Mouse (Mus musculus): ENCODE data around the gene Unc79. TPM values are rescaled to one million over a fixed set of nuclear protein-coding genes. Genes with fewer than 3 reads are reported as not detected.

Unc79 gene
- total RNA-seq, 2 experiments from 2014 or later = 0.05 TPM; not detected in 1

DNA sequence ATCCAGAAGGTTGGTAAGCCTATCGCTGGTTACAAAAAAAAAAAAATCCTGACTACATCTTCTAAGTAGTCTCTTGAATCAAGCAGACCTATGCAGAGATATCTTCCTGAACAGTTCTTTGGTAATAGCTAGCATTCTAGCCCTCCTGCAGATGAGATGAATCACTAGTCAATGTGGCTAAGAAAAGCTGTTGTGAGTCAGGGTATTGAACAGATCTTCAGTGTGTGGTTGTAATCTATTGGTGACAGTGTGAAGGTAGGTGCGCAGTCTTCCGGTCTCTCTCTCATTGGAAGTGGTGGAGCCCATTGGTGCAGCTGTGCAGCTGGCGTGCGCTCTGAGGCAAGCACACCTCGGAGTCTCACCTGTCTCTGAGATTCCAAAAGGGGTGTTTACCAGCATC is 180.3 kb downstream of the Unc79 start:
- DNase-seq = no peak

DNA sequence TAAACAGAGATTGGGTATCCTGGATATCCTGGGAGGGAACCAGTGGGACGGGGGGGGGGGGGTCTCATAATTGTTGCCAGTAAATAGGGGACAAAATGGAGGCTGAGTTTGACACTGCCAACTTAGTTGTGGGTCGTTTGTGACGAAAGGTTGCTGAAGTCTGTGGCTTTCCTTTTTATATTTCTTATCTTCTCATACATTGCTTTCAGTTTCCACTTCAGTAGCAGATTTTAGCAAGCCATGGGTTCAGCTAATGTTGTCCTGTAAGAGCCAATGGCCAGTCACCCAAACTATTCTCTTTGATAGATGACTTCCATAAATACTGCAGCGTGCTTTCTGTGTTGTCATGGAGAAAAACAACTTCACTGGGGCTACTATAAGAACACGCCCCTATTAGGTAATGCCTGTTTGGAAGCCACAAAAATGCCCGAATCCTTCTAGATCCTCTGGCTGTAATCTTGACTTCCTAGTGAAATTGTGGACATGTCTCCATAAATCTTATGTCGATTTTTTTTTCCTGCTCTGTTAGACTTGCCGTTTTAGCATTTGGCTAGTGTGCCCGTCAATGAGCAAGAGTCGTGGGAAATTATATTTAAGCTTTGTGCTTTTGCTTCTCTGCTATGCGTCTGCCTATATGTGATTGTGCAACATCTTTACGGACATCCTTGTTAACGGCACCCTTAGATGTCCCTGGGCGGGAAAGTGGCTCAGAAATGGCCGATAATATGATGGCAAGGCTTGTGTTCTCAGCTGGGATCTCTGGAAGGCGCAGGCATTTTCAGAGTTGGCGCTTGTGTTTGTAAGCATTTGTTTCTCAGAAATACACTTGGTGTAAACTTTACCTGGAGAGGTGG is 181.0 kb downstream of the Unc79 start:
- DNase-seq = peak in 1 of 2 experiments; percentile 2

DNA sequence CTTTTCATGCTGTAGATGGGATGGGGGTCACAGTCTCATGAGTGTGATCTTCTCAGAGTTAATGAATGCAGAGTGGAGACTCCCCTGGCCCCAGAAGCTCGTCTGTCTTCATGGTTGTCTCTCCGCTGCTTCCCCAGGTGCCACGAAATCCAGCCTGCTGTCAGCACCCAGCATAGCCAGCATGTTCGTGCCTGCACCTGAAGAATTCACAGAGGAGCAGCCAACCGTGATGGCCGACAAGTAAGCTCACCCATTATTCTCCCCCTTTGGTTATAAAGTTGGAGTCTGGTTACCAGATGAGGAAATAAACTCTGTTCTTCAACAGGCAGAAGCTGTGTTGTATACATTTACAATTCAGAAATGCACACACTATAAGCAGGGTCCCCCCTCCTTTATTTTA is 182.8 kb downstream of the Unc79 start:
- no peak for DNase-seq

DNA sequence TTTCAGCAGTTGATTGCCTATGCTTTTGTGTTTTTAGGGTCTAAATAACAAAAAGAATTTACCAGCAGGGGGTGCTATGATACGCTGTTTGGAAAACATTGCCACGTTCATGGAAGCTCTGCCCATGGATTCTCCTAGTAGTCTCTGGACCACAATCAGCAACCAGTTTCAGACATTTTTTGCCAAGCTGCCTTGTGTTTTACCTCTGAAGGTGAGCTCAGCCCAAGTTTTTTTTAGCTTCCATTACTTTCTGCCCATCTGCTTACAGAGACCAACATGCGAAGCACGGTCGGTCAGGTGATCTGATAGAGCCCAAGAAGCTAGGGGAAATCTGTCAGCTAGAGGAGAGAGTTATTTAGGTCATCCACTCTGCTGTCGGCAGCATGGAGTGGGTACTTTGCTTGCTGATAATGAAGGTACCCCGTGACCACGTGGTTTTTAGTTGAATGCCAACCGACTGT is 193.9 kb downstream of the Unc79 start:
- DNase-seq = peak; percentile 30 to 80

DNA sequence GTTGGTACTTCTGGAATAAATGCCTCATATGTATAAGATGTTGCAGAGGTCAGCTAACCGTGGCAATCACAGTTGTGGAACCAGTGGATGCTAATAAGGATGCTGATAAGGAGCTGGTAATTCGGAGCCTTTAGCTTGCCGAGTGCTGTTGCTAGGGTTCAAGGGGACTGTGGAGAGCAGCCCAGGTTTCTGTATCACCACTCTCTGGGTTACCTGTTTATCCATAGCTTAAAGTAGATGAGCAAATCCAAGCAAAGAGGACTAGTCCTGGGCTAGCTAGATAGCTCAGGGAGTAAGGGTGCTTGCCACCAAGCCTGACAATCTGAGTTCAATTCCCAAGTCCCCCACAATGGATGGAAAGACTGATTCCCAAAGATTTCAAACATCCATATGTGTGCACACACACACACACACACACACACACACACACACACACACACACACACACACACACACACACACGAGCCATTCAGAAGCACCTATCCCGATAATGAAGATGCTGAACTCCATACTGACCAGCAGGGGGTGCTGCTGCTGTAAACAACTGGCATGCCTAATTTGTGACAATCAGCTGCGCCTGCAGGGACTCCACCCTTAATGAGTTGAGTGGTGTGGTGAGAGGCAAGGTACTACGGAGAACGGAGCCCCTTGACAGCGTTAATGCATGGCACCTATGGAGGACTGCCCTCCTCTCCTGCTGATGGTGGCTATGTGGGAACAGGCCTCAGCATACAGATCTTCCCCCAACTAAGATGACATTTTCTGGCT is 195.3 kb downstream of the Unc79 start:
- peak; percentile 37 to 70 for DNase-seq

DNA sequence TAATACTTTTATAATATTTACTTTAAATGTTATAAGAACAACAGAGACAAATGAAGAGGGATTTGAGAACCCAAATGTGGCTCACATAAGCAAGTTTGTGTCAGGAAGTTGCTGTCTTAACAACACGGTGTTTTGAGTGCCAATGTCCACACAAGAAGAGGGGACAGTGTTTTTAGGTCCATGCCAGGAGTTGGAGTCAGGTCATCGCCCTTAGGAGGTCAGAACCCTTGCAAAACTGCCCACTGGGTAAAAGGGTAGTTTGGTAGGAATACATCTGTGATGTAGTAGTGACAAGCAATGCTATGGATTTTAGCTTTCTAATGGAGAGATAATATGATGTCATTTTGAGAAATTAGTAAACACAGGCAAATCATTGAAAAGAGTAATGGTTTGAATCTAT is 201.6 kb downstream of the Unc79 start:
- no peak for DNase-seq

DNA sequence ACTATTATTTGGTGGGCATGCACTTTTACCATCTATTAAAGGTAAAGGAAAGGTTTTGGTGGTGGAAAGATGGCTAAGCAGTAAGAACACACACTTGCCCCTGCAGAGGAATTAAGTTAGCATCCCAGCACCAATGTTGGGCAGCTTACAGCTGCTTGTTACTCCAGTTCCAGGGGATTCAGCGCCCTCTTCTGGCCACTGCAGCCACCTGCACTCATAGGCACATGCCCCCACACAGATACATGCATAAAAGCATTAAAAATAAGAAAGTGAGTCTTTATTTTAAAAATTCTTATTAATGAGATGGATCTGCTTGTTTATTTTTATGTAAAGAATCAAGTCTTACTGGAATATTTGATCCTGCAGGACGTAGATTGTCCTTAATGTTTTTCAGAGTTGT is 206.3 kb downstream of the Unc79 start:
- DNase-seq = no peak

DNA sequence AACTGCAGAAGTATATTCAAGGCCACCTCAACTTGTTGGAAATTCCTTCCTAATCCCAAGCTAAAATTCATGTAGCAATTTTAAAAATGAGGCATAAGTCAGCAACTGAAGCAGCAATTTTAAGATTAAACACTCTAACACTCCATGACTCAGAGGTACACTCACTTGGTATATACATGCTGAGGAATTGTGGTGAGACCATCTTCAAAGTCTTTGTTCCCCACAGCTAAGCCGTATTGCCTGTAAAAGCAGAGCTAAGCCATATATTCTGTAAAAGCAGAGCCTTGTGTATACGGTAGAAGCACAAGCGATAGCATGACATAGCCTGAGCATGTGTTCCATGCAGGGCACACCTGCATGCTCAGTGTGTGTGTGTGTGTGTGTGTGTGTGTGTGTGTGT is 206.7 kb downstream of the Unc79 start:
- DNase-seq = no peak

DNA sequence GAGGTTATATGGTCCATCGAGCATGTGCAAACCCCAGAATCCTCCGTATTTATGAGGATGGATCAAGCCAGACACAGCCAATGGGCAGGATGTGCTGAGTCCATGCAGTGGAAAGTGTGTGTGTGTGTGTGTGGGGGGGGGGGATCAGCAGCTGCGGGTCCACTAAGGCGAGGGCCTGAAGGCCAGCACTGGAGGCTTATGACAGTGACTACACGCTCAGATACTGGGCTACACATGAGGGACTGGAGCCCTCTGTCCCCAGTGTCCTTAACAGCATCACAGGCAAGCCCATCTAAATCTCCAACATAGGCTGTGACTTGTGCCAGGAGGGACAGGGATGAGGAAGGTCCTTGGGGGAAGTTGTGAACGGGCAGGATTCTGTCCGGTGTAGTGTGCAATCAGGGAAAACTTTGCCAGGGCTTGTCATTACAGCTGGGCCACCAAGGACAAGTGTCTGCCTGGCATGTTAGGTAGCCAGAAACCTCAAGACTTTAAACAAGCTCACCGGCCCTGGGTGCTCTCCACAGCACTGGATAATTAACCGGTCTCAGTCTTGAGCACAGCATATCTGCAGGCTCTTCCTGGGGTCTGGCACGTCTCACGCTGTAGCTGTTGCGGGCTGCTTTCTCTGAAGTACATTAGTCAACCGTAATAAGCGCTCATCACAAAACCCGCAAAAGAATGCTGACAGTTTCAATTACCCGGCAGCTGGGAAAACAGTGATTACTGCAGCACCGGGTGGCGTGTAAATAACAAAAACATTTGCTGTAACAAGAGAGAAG is 208.7 kb downstream of the Unc79 start:
- DNase-seq = no peak

DNA sequence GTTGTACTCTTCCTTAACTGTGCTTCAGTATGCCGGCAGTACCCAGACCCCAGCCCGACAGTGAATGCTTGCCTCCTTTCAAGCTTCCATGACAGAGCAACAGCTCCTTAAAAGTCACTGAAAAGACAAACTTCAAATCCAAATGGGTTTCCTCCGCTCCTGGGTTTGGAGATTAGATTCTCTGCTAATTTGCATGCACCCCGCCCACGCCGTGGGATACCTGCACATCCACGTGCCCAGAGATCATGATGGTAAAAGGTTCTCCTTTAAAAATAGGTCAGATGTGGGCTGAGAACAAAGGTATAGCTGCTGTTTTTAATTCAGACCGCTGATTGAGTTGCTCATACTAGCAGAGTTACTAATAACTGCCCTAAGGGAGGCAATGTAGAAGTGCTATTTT is 210.4 kb downstream of the Unc79 start:
- no peak for DNase-seq

DNA sequence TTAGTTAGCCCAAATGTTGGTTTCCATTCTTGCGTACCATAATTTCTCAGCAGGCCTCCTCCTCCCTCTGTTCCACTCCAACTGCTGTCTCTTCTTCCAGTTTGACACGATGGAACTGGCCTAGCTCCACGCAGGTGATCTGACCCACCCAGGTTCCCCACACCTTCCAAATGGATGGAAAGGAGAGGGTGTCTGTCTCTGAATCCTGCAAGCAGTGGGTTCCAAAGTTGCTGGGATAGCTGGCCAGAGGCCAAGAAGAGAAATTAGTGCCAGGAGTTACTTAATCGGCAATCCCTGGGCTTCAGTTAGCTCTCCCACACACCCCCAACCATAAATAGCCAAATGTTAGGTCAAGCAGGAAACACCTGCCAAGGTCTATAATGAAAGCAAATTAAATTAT is 212.1 kb downstream of the Unc79 start:
- no peak for DNase-seq

DNA sequence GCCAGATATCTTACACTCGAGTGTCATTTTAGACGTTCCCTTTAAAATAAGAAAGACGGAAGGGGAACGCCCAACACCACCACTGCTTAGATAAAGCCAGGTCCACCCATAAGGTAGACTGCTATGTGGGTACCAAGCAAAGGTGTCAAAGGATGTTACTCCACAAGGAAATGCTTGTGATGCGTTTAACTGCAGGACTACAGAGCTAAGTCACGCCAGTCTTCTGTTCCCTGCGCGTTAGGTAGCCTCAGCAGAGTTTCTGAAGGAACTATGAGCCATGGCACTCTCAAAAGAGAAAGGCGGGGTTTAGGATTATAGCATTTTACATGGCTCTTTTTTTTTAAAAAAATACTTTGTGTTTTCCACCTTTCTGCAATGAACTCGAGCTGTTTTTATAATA is 214.9 kb downstream of the Unc79 start:
- no peak for DNase-seq

DNA sequence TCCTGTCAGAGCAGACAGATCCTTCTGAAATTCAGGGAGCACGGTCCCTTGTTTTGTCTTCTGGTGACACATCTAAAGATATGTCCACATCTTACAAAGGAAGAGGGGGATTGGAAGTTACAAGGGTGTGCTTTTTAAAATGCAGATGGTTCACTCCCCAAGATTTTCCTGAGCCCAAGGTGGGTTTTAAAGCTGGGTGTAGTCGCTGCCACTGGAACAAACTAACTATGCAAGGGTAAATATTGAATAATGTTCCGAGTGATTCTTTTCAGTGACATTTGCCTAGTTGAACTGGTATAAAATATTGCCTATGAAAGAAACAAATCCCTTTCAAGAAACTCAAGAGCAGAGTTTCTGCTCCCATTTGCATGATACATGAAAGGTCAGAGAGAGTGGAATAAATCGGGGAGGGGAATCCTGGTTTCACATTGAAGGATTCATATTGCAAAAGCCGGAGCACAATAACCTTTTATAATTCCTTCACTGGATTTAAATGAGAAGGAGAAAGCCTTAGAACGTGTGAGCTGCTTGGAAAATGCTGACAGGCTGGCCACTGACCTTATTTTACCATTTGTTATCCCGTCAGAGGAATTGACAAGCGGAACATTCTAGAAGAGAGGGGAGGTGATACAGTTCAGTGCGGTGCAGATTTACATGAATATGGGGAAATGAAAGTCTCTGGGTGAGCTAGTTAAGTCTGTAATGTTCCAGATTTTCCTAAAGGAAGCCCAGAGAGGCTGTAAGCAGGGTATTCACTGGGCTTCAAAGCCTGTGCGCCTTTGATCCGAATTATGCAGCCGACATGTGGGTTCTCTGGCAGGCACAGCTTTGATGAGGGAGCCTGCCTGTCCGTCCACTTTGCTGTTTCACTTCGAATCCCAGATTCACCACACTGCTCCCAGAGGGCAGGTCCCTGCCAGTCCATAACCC is 215.7 kb downstream of the Unc79 start:
- DNase-seq = peak in 1 of 2 experiments; percentile 4

DNA sequence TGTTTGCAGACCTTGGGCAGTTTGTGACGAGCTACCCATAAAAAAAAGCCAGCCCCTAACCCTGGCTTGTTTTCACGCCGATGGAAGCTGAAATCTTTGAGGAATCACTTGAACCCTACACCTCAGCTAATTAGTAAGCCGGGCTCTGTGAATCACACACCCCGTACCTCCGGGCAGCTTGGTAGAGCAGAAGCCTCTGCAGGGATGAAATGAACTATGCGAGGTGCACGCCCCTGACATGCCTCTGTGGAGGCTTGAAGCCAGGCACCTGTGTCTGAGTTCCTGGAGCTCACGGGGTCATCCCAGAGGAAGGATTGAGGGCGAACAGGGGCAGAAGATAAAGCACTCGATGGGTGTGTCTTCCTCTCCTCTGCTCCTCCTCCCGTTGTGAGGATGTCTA is 220.2 kb downstream of the Unc79 start:
- no peak for DNase-seq

DNA sequence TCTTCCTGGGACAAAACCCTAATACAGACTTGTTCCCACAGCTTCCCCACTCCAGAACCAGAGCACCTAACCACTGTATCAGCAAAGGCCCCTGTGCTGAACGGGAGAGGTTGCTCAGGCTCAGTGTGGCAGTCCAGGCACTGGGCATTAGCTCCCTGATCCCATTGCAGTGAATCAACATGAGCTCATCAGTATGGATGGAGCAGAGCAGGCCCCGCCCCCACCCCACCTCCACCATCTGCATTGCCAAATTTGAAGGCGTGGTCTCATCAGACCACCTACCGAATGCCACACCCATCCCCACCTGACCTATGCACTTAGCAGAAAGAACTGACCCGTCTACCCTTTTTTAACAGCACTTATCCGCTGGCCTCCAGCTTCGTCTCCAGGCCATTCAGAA is 234.4 kb downstream of the Unc79 start:
- no peak for DNase-seq

DNA sequence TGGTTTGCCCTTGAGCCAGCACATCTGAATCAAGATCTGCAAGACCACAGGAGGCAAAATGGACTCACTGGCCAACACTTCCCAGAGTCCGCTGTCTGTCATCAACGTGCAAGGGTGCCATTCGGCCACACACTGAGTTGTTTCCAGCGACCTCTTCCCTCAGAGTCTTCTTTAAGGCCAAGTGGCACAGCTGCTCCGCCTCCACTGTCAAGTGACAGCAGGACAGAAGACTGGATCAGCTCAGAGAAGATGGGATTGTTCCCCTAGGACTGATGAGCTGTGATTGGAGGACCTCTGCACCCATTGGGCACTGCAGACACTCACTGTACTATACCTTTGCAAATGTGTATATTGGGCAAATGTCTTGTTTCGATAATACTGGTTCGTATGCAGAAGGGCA is 238.4 kb downstream of the Unc79 start:
- no peak for DNase-seq

DNA sequence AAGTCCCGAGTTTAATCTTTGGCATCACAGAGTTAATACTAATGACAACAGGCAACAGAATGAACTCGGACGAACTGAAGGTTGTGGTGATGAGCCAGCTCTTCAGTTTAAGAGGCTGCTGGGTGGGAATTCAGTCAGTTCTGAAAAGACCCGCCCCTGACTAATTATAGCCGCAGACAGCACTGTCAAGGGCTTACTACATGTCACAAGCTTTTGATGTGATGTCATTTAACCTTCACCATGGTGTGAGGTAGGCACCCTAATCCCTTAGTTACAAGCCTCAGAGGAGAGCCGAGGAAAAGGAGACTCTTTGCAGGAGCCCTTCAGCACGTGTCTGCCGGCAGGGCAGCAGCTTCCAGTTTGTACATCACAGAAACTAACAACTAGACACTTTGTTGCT is 239.6 kb downstream of the Unc79 start:
- DNase-seq = peak; percentile 10 to 23

DNA sequence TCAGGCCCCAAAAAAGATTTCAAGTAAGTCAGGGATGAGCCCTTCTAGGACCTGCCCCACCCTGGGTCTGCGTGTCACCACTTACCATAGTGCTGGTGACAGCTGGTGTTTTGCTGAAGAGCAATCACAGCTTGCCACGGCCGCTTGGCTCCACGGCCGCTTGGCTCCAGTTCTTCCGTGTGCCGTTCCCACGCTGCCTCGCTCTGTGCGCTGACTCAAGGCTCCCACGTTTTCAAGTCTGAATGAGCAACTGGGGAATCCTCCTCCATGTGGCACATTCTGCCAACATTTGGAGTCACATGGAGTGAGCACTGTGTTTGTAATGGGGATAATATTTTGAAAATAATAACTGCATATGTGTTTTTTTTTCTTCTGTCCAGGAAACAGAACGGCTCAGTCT is 241.1 kb downstream of the Unc79 start:
- DNase-seq = no peak

DNA sequence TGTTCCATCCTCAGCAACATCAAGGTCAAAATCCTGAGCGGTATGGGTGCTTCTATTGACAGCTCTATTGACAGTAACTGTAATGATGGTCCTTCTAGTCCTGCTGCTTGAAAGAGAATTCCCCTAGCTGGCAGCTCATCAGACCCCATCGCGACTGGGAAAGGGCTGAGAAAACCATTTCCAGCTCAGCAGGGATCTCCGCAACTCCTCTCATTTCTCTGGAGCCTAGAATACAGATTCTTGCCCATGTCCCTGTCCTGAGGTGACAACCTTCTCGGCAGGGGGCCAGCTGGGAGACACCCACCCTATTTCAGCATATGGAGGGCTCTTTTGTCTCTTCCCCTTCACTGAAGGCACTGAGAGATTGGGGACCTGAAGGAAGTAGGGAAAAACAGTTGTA is 244.3 kb downstream of the Unc79 start:
- DNase-seq = no peak

DNA sequence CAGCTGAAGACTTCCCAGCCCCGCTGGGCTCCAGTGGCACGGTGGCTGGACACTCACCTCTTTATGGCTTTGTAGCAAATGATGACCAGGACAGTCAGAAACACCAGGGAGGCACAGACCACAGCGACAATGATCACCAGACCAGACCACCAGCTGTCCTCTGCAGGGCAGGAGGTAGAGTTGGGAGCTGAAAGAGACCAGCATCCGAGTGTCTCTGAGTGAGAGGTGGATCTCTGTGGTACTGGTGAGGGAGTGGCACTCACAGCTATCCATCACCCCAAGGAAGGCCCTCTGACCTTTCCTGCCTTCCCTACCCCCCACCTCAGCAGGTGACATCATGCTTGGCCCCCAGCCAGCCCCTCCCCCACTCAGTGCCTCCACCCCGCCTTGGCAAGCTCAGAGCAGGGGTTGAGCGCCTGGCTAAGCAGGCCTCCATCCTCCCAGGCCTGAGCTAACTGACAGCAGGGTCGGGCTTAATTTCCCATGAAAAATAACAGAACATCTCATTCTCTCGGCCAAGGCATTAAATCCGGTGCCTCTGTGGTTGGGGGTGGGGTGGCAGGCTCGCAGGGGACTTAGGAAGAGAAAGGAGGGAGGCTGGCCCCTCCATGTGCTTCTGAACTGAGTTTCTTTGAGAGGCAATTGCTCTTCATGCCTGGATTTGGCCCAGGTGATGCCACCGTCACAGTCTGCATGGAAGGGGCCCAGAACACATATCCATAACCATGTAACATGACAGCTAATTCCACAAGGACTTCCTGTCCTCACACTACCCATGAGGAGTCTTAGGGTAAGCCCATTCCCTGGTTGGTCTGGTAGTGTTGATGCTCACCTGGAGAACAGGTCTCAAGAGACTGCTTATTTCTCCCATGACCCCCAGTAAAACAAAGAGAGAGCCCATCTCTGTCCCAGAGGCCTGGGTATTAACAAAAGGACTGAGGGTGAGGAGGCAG is 254.2 kb downstream of the Unc79 start:
- DNase-seq = no peak
